Mouse (Mus musculus): ENCODE measurements around the gene Swap70.

DNA sequence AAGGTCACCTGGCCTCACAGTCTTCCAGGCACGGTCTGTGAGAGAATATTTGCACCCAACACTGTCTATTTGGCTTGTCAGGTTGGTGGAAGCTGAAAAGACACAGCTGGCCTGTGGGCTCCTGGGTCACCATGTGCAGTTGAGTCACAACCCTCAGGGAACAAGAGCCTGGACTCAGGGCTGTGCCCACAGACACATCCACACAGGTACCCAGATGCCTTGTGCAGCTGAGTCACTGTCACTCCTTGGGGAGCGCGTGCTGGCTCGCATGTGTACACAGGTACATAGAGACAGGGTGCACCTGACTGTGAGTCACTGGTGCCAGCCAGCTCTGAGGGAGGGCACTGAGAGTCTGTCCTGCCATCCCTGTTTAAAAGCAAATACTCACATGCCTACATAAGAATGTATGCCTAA, 66.7 kb downstream of the Swap70 start:
- TF ChIP-seq POLR2A (IDR thresholded peaks at IDR 0.05; ENCODE audit: low read depth, low read length) (no peak), CTCF (IDR thresholded peaks at IDR 0.05; ENCODE audit: extremely low read depth, insufficient read length, insufficient replicate concordance, low read depth, low read length) (no peak)

All from small intestine, adult 2 months (tissue).